Mouse (Mus musculus): Measurements from ENCODE around the gene N4bp2l2.

The N4bp2l2 gene

DNA sequence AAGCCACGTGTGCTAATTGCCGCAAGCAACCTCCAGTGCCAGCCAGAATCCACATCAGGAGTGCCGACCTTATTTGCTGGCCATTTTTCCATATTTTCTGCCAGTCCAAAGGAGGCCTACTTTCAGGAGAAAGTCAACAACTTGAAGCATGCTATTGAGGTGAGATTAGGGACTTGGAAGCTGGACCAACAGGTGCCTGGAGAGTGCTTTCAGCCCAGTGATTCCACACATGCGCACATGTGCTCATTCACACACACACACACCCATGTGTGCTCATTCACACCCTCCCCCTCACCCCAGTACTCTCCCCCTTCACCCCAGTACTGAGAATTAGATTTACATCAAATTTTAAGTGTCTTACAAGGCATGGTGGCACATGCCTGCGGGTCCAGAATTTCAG is 99.0 kb downstream of the N4bp2l2 start:
- DNase-seq (ENCODE audit: low read depth in 2 of 2, low spot score in 2 of 2) = no peak

DNA sequence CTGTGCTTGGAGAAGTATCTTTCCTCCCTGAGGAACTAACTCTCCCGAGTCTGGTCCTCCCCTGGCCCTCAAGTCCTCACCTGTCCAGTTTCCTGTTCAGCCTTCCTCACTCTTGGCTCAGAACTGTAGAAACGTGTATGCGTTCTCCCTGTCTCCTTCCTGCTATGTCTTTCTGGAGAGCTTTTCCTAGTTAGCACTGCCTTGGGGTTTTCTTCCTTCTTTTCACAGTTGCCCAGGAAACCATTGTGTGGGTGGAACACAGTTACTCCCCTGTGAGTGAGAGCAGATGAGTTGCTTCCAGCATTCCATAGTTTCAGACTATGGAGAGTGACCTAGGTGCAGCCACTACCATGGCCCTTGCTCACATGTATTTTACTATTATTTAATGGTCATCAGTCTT is 99.8 kb downstream of the N4bp2l2 start:
- no peak for DNase-seq (ENCODE audit: low read depth in 2 of 2, low spot score in 2 of 2)

DNA sequence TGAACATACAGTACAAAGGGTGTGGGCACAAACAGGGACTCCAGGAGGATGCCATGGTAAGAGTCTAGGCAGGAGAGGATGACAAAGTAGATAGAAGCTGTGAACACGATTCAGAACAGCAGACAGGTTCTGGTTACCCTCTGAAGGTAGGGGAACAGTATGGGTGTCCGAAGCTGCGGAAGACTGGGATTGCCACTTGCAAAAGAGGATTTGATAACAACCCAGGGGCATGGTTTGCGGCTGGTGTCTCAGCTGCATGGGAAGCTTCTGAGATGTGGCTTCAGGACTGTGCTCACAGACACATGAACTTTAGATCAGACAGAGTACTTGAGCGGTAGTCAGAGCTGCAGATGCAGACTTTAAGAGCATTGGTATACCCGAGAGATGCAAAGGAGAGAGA is 101.6 kb downstream of the N4bp2l2 start:
- DNase-seq (ENCODE audit: low read depth in 2 of 2, low spot score in 2 of 2) = no peak

DNA sequence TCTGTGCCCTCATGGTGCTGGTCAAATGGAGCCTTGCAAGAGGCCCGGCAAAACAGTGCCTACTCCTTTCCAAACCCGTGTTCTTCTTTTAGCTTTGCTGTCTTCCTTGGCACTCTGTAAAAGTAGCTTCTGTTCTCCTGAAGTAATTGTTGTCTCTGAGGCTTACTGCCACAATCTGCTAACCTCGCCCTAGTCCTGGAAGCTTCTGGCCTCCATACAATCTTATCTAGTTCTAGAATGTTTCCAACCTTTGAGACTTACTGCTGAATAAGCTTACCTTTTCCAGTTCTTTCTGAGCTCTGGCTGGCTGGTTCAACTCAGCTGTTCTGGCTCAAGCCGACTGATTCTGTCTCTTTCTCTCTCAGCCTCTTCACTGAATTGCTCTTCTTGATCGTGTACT is 104.2 kb downstream of the N4bp2l2 start:
- DNase-seq (ENCODE audit: low read depth in 2 of 2, low spot score in 2 of 2) = no peak

DNA sequence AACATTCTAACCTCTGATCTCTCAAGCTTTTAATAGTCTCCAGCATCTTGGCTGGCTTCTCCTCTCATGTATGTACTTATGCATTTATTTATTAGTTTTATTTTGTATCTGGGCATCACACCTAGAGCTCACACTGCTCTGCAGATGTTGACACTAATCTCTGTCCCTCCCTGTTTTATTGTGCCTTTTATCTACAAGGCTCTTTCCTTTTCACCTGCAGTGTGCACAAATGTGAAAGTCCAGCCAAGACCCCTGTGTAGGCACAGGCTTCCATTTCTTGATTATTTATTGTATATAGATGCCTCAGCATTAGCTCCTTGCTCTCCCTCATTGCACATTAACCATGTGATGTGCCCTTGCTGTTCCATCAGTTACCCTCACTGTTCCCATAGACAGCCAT is 104.6 kb downstream of the N4bp2l2 start:
- DNase-seq (ENCODE audit: low read depth in 2 of 2, low spot score in 2 of 2) = no peak

DNA sequence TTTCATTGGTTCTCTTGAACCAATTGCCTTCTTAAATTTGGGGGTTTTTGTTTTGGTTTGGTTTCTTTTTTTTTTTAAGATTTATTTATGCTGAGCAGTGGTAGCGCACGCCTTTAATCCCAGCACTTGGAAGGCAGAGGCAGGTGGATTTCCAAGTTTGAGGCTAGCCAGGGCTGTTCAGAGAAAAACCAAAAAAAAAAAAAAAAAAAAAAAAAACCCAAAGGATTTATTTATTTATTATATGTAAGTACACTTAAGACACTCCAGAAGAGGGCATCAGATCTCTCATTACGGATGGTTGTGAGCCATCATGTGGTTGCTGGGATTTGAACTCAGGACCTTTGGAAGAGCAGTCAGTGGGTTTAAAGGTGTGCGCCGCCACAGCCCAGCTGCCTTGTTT is 105.1 kb downstream of the N4bp2l2 start:
- no peak for DNase-seq (ENCODE audit: low read depth in 2 of 2, low spot score in 2 of 2)

DNA sequence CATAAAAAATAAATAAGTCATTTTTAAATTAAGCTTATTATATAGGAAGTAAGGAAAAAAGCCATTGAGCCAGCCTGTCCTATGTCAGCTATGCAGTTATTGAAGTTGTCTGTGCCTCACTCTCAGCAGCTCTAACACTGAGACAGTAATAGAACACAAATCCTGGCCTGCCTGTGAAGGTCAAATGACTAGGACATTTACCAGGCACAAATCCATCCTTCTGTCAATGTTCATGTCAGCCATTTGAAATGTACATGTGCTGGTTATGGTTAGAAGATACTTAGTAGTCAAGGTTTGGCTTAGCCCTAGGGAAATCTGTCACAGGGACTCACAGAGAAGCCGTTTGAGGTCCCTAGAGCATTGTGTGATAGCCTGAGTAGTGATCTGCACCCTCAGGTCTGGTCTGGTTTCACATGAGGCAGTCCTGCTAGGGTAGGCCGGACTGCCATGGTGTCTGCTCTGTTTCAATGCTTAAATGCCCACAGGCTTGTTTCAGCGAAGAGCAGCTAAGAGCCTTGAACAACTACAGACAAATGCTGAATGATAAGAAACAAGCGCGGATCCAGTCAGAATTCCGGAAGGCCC is 106.4 kb downstream of the N4bp2l2 start:
- DNase-seq (ENCODE audit: low read depth in 2 of 2, low spot score in 2 of 2) = no peak
